Comparison of ENCODE assay signal across 16 mouse cellular contexts in the genomic region with DNA sequence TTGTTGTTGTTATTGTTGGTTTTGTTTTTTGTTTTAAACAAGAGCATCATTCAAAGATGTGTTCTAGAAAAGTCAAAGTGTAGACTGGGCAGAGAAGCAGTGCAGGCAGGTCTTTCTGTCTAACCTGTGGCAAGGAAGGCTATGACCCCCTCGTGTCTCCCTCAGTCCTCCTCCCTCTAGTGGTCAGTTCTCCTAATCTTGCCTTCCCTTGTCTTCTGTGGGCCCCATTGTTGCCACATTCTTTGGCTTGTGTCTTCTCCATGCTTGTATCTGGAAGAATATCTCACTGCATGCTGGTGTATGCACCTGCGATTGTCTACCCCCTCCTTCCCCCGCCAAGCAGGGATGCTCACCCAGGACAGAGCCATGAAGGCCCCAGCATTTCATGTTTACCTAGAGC.
DNase-seq lines count a peak whose midpoint lies in the region; ATAC-seq and TF ChIP-seq lines count a peak whose summit lies in the region.
"Had no signal": no experiment of that assay in that cellular context is flagged by ENCODE, and none has a peak within 500 bp of the region (broad histone marks: within the 10 kb centered on the region; RNA-seq: fewer than 3 reads in every experiment).

No protein-coding gene starts in this region.

- H3K27ac ChIP-seq in liver, postnatal 0 days (ENCODE audit: low read depth): no peak overlapping the region
- no peak overlapping the region for H3K27ac ChIP-seq in CH12.LX (ENCODE audit: insufficient read depth, low read depth)
- H3K27ac ChIP-seq: embryonic facial prominence, embryonic 15.5 days; heart, embryonic 13.5 days had no signal

- no peak overlapping the region for H3K9ac ChIP-seq in liver, postnatal 0 days (replicated peaks)
- H3K9ac ChIP-seq in CH12.LX (ENCODE audit: insufficient read depth, low read depth): no peak overlapping the region
- H3K9ac ChIP-seq: embryonic facial prominence, embryonic 15.5 days; heart, embryonic 13.5 days; hindbrain, embryonic 13.5 days had no signal

- H3K4me2 ChIP-seq in liver, postnatal 0 days (ENCODE audit: low read depth, low read length): no peak overlapping the region
- H3K4me2 ChIP-seq in CH12.LX (ENCODE audit: insufficient read depth, low read depth, poor library complexity, severe bottlenecking): no peak overlapping the region
- H3K4me2 ChIP-seq: embryonic facial prominence, embryonic 15.5 days; heart, embryonic 13.5 days; hindbrain, embryonic 13.5 days had no signal

- dilution Hi-C loops in CH12.LX (cut with MboI; ENCODE audit: extremely low pct_ligation_motif_present, extremely low pct_unique_long_range_greater_than_20kb, low sequenced_read_pairs): no loop called here

- WGBS in liver, postnatal 0 days (ENCODE audit: insufficient replicate concordance): 67% methylated on average over 3 of the region's 3 CpGs

- H3K79me2 ChIP-seq in CH12.LX (replicated peaks; ENCODE audit: control insufficient read depth, extremely low read depth, insufficient read depth, poor library complexity, severe bottlenecking): no peaks in the 10 kb centered on the region

- H3K36me3 ChIP-seq in liver, postnatal 0 days (replicated peaks; ENCODE audit: insufficient read depth, low read length): no peaks in the 10 kb centered on the region
- H3K36me3 ChIP-seq in CH12.LX (replicated peaks in 1 of 2; ENCODE audit: control insufficient read depth in 1 of 2, insufficient read depth in 1 of 2, low read length in 1 of 2): no peaks in the 10 kb centered on the region
- H3K36me3 ChIP-seq: embryonic facial prominence, embryonic 15.5 days; heart, embryonic 13.5 days; hindbrain, embryonic 13.5 days had no signal

- in situ Hi-C loops in CH12.LX (cut with MboI; ENCODE audit: low pct_ligation_motif_present, low pct_unique_long_range_greater_than_20kb, low sequenced_read_pairs): no loop called here

- TF ChIP-seq POLR2A in CH12.LX (IDR thresholded peaks at IDR 0.05; ENCODE audit: low read depth, low read length): no peak

- no peak for ATAC-seq in liver, postnatal 0 days
- 0 out of 2 replicates have a peak, but pooled peaks have one; percentile 45 for ATAC-seq in common myeloid progenitor, adult 5-6 weeks (replicated peaks; ENCODE audit: low read depth, poor library complexity, severe bottlenecking)

- peak; percentile 49 for TF ChIP-seq CTCF in liver, postnatal 0 days (IDR thresholded peaks at IDR 0.05; ENCODE audit: low read depth)
- TF ChIP-seq CTCF in CH12.LX (conservative IDR thresholded peaks at IDR 0.05 in 1 of 2, IDR thresholded peaks at IDR 0.05 in 1 of 2; ENCODE audit: low read depth in 2 of 2, low read length in 2 of 2): peak; percentile 14 to 57; a peak in 2 of 4 replicates

- H3K4me1 ChIP-seq in liver, postnatal 0 days (ENCODE audit: insufficient read depth): no peaks in the 10 kb centered on the region
- no peaks in the 10 kb centered on the region for H3K4me1 ChIP-seq in CH12.LX (ENCODE audit: control insufficient read depth in 1 of 2, insufficient read depth in 2 of 2)
- H3K4me1 ChIP-seq: embryonic facial prominence, embryonic 15.5 days had no signal

- DNase-seq in embryo, embryonic 10 days (ENCODE audit: low spot score): peak; percentile 43
- no peak for DNase-seq in embryo, embryonic 9.5 days (ENCODE audit: extremely low spot score)
- no peak for DNase-seq in liver, postnatal 0 days
- DNase-seq in liver (no peak), CH12.LX (ENCODE audit: extremely low read depth) (peak; percentile 12)
- no peak for DNase-seq in adrenal gland, adult 8-10 months
- DNase-seq in gastrocnemius, postnatal 10 days: no peak
- DNase-seq: B cell, adult 2 months; cerebellum, postnatal 14 days; gastrocnemius, postnatal 25 days; kidney, adult 9 months; thymus, postnatal 25 days had no signal

- peak; percentile 16 for TF ChIP-seq RAD21 in CH12.LX (IDR thresholded peaks at IDR 0.05; ENCODE audit: low read depth, low read length)

- TF ChIP-seq EP300 in liver, postnatal 0 days (IDR thresholded peaks at IDR 0.05; ENCODE audit: low read depth): no peak
- TF ChIP-seq EP300 in CH12.LX (IDR thresholded peaks at IDR 0.05; ENCODE audit: low read length): no peak

- H3K4me3 ChIP-seq in liver, postnatal 0 days (ENCODE audit: low read depth, low read length): no peak overlapping the region
- no peak overlapping the region for H3K4me3 ChIP-seq in CH12.LX (replicated peaks in 1 of 3; ENCODE audit: low read depth in 2 of 3, low read length in 2 of 3, poor library complexity in 1 of 3)
- H3K4me3 ChIP-seq: embryonic facial prominence, embryonic 15.5 days; heart, embryonic 13.5 days; hindbrain, embryonic 13.5 days had no signal

- H3K9me3 ChIP-seq in liver, postnatal 0 days (ENCODE audit: low read length): no peaks in the 10 kb centered on the region
- H3K9me3 ChIP-seq in CH12.LX (replicated peaks; ENCODE audit: low read length): no peaks in the 10 kb centered on the region
- H3K9me3 ChIP-seq: embryonic facial prominence, embryonic 15.5 days; heart, embryonic 13.5 days; hindbrain, embryonic 13.5 days had no signal

- H3K27me3 ChIP-seq in liver, postnatal 0 days (ENCODE audit: insufficient read depth, low read length): no peaks in the 10 kb centered on the region
- no peaks in the 10 kb centered on the region for H3K27me3 ChIP-seq in CH12.LX (replicated peaks)
- H3K27me3 ChIP-seq: embryonic facial prominence, embryonic 15.5 days; heart, embryonic 13.5 days; hindbrain, embryonic 13.5 days had no signal

TF ChIP-seq in CH12.LX, 34 proteins besides CTCF, POLR2A, EP300 and RAD21:
- TF ChIP-seq SMC3 (IDR thresholded peaks at IDR 0.05; ENCODE audit: low read depth, low read length) (peak; percentile 43), NELFE (IDR thresholded peaks at IDR 0.05; ENCODE audit: low read depth, low read length) (no peak)

Comparison
In these comparisons a context has a peak if more than half of its experiments do, and no peak if none do; other contexts are left out.
1. DNase-seq: peak in embryo, embryonic 10 days (single experiment) and CH12.LX (single experiment); none in embryo, embryonic 9.5 days (single experiment), liver, postnatal 0 days (single experiment), liver (single experiment), adrenal gland, adult 8-10 months (single experiment) and gastrocnemius, postnatal 10 days (single experiment).